ENCODE assay signal across 1 mouse cellular context in the genomic region with DNA sequence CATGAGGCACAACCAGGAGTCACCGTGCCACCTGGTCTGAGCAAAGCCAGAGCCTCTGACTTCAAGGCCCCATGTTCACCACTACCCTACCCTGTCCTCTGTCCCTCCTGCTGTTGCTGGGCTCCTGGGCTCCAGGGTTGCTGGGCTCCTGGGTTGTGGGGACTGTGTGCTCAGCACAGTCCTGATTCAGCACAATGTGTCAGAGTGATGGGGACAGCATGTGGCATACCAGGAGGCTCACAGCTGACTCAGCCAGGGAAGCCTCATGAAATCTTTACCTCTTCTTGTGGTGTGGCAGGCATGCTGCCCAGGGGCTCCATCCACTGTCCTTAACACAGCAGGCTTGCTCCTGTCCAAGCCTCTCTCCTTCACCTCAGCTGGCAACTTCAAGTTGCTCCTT.
TF ChIP-seq lines count a peak whose summit lies in the region.

No protein-coding gene starts in this region.

TF ChIP-seq in C2C12, 6 proteins besides CTCF, POLR2A, EP300 and RAD21 (continued from another document):
- TF ChIP-seq MAX (IDR thresholded peaks at IDR 0.05) (no peak), MYOG (IDR thresholded peaks at IDR 0.05; ENCODE audit: control insufficient read depth, extremely low read depth, insufficient read length) (no peak), USF1 (IDR thresholded peaks at IDR 0.05; ENCODE audit: low read depth) (no peak), CEBPB (IDR thresholded peaks at IDR 0.05; ENCODE audit: low read depth) (no peak)
